Mouse (Mus musculus): ENCODE data around the gene Plg.

Plg gene

GRCm38 (mm10) chr17:12387781-12388180, 9.4 kb downstream of the Plg start:
- no peak for DNase-seq

- DNase-seq, result no peak
Measured at GRCm38 (mm10) chr17:12388239-12388638, 9.8 kb downstream of the Plg start.

- DNase-seq, result no peak
Measured at GRCm38 (mm10) chr17:12396163-12396677, 17.8 kb downstream of the Plg start.

GRCm38 (mm10) chr17:12403420-12403819, 25.0 kb downstream of the Plg start:
- no peak for DNase-seq

GRCm38 (mm10) chr17:12409346-12409944, 31.0 kb downstream of the Plg start:
- DNase-seq, result peak; percentile 18

- no peak for DNase-seq
Measured at GRCm38 (mm10) chr17:12412181-12412890, 33.9 kb downstream of the Plg start.

- DNase-seq, result no peak
Measured at GRCm38 (mm10) chr17:12412891-12413237, 34.5 kb downstream of the Plg start.

GRCm38 (mm10) chr17:12415031-12415735, 36.8 kb downstream of the Plg start:
- DNase-seq, result no peak

- no peak for DNase-seq
Measured at GRCm38 (mm10) chr17:12415741-12416140, 37.3 kb downstream of the Plg start.

- DNase-seq, result peak; percentile 81
Measured at GRCm38 (mm10) chr17:12416250-12416895, 38.0 kb downstream of the Plg start.

GRCm38 (mm10) chr17:12419491-12420079, 41.2 kb downstream of the Plg start:
- DNase-seq, result peak; percentile 21

GRCm38 (mm10) chr17:12420886-12421574, 42.6 kb downstream of the Plg start:
- peak; percentile 24 for DNase-seq

- no peak for DNase-seq
Measured at GRCm38 (mm10) chr17:12422143-12422542, 43.7 kb downstream of the Plg start.

- no peak for DNase-seq
Measured at GRCm38 (mm10) chr17:12427156-12427555, 48.7 kb downstream of the Plg start.

GRCm38 (mm10) chr17:12428369-12428768, 50.0 kb downstream of the Plg start:
- peak; percentile 62 for DNase-seq

GRCm38 (mm10) chr17:12431707-12432106, 53.3 kb downstream of the Plg start:
- peak; percentile 71 for DNase-seq

- DNase-seq, result no peak
Measured at GRCm38 (mm10) chr17:12437771-12438170, 59.4 kb downstream of the Plg start.

- no peak for DNase-seq
Measured at GRCm38 (mm10) chr17:12444561-12444960, 66.2 kb downstream of the Plg start.

- peak; percentile 18 for DNase-seq
Measured at GRCm38 (mm10) chr17:12451234-12451633, 72.8 kb downstream of the Plg start.

- peak; percentile 21 for DNase-seq
Measured at GRCm38 (mm10) chr17:12452862-12453531, 74.6 kb downstream of the Plg start.

GRCm38 (mm10) chr17:12453691-12454090, 75.3 kb downstream of the Plg start:
- no peak for DNase-seq
